Mouse (Mus musculus): ENCODE results near the gene Klhl42. TPM values are rescaled to one million over a fixed set of nuclear protein-coding genes. Genes with fewer than 3 reads are reported as not detected.
A peak's percentile ranks its signal among the peaks of the same experiment; 100 is the strongest.

The Klhl42 gene
- polyA plus RNA-seq, 1 experiment from 2014 or later: 6.3 TPM

DNA sequence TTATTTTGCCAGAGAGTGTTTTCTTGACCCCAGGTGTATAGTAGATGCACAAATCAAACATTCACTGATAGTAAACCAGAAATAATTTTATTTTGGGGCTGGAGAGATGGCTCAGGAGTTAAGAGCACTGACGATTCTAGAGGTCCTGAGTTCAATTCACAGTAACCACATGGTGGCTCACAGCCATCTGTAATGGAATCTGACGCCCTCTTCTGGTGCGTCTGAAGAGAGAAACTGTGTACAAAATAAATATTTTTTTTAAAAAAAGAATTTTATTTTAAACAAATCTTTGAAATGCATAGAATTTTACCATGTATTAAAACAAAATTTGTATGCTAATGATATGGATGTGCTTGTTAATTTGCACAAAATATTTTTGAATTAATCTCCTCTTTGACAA, 2.7 kb upstream of the Klhl42 start:
- no peaks in the 10 kb centered on the region for H3K27me3 ChIP-seq (ENCODE audit: control insufficient read depth, insufficient read depth, low read length)
- no peaks in the 10 kb centered on the region for H3K9me3 ChIP-seq (ENCODE audit: control insufficient read depth, low read length)
- 0 out of 2 replicates have a peak, but pooled peaks cover 3% of the 10 kb centered on the region for H3K36me3 ChIP-seq (ENCODE audit: control insufficient read depth, insufficient read depth, low read length)
- H3K4me3 ChIP-seq (ENCODE audit: control insufficient read depth in 1 of 2, insufficient read depth in 1 of 2, low read depth in 1 of 2, low read length in 2 of 2): no peak overlapping the region
- ATAC-seq (ENCODE audit: insufficient number of reproducible peaks, insufficient read depth, low FRiP score, low read depth): no peak
- H3K4me2 ChIP-seq (ENCODE audit: low read length): no peak overlapping the region
- peaks cover 12 to 25% of the 10 kb centered on the region in 2 experiments for H3K4me1 ChIP-seq (ENCODE audit: control insufficient read depth in 2 of 2, insufficient read depth in 2 of 2, low read length in 2 of 2)
- no peak overlapping the region for H3K27ac ChIP-seq (replicated peaks in 1 of 2; ENCODE audit: control insufficient read depth in 1 of 2, insufficient read depth in 1 of 2, low read depth in 2 of 2, low read length in 2 of 2)
- 73% methylated on average over 3 of the region's 3 CpGs for WGBS
- H3K9ac ChIP-seq (ENCODE audit: low read length): no peak overlapping the region

DNA sequence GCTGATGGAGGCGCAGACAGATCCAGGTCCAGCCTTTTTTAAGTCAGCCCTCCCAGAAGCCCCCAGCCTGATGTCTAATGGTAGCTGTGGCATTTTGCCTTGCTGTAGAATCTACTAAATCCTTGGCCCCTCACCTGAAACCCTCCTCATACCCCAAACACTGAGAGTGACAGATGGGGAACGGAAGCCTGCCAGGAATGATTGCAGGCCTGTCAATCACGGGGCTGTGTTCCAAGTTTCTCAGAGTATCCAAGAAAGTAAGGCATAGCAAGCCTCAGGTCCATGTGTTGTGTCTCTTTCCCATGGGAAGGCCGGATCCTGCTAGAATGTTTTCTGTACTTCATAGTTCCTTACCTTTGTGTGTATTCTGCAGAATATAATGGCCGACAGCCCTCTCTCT, 988 bp upstream of the Klhl42 start:
- WGBS: 70% methylated on average over 5 of the region's 5 CpGs
- H3K9me3 ChIP-seq (ENCODE audit: control insufficient read depth, low read length): no peaks in the 10 kb centered on the region
- peak overlapping the region; percentile 96; the same call in 1 of the 2 replicates for H3K4me2 ChIP-seq (ENCODE audit: low read length)
- H3K27ac ChIP-seq (replicated peaks in 1 of 2; ENCODE audit: control insufficient read depth in 1 of 2, insufficient read depth in 1 of 2, low read depth in 2 of 2, low read length in 2 of 2): no peak overlapping the region
- no peak for ATAC-seq (ENCODE audit: insufficient number of reproducible peaks, insufficient read depth, low FRiP score, low read depth)
- no peak overlapping the region; the same call in 1 of the 2 replicates for H3K9ac ChIP-seq (ENCODE audit: low read length)
- H3K27me3 ChIP-seq (ENCODE audit: control insufficient read depth, insufficient read depth, low read length): no peaks in the 10 kb centered on the region
- H3K4me1 ChIP-seq (ENCODE audit: control insufficient read depth in 2 of 2, insufficient read depth in 2 of 2, low read length in 2 of 2): peaks cover 12 to 22% of the 10 kb centered on the region in 2 experiments
- peaks cover 7% of the 10 kb centered on the region; the same call in 1 of the 2 replicates for H3K36me3 ChIP-seq (ENCODE audit: control insufficient read depth, insufficient read depth, low read length)
- no peak overlapping the region for H3K4me3 ChIP-seq (ENCODE audit: control insufficient read depth in 1 of 2, insufficient read depth in 1 of 2, low read depth in 1 of 2, low read length in 2 of 2)

DNA sequence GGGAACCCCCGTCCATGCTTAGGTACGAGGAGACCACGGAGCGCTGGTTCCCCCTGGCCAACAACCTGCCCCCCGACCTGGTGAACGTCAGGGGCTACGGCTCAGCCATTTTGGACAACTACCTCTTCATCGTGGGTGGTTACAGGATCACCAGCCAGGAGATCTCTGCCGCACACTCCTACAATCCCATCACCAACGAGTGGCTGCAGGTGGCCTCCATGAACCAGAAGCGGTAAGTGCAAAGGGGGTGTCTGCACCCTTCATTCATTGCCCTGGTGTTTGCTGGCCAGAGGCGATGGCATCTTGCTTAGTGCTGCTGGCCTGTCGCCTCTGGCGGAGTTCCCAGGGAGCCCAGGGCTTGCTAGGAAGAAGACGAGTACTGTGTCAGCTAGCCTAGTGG, 957 bp downstream of the Klhl42 start:
- Histone ChIP-seq H3K4me2 (ENCODE audit: low read length) (peak overlapping the region; percentile 96), H3K9me3 (ENCODE audit: control insufficient read depth, low read length) (no peaks in the 10 kb centered on the region), H3K9ac (ENCODE audit: low read length) (peak overlapping the region; percentile 88), H3K4me3 (ENCODE audit: control insufficient read depth in 1 of 2, insufficient read depth in 1 of 2, low read depth in 1 of 2, low read length in 2 of 2) (peak overlapping the region; percentile 75 to 82), H3K36me3 (ENCODE audit: control insufficient read depth, insufficient read depth, low read length) (peaks cover 14% of the 10 kb centered on the region; the same call in 1 of the 2 replicates), H3K4me1 (ENCODE audit: control insufficient read depth in 2 of 2, insufficient read depth in 2 of 2, low read length in 2 of 2) (peaks cover 5 to 16% of the 10 kb centered on the region in 2 experiments; a peak in 3 of 4 replicates), H3K27ac (replicated peaks in 1 of 2; ENCODE audit: control insufficient read depth in 1 of 2, insufficient read depth in 1 of 2, low read depth in 2 of 2, low read length in 2 of 2) (peak overlapping the region in 1 of 2 experiments; percentile 82; a peak in 1 of 4 replicates), H3K27me3 (ENCODE audit: control insufficient read depth, insufficient read depth, low read length) (no peaks in the 10 kb centered on the region)
- WGBS: 1% methylated on average over 15 of the region's 15 CpGs
- ATAC-seq (ENCODE audit: insufficient number of reproducible peaks, insufficient read depth, low FRiP score, low read depth): no peak

DNA sequence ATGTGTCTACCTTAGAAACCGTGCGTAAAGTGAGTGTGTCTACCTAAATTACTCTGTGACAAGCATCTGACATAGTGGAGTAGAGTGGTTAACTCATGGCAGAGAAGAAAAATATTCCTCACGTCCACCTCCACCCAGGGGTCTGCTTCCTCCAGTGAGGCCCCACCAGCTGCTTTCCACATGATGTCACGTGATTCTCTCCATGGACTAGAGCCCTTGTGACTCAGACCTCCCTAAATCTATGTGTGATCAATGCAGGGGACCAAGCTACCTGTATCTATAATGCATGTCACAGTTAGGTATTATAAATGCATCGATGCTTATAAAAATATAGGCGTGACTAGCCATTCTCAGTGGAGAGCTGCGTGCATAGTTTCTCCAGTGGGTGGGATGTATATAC, 3.6 kb downstream of the Klhl42 start:
- Histone ChIP-seq H3K36me3 (ENCODE audit: control insufficient read depth, insufficient read depth, low read length) (peaks cover 18% of the 10 kb centered on the region; the same call in 1 of the 2 replicates), H3K4me2 (ENCODE audit: low read length) (no peak overlapping the region), H3K9me3 (ENCODE audit: control insufficient read depth, low read length) (no peaks in the 10 kb centered on the region), H3K9ac (ENCODE audit: low read length) (no peak overlapping the region), H3K4me3 (ENCODE audit: control insufficient read depth in 1 of 2, insufficient read depth in 1 of 2, low read depth in 1 of 2, low read length in 2 of 2) (no peak overlapping the region), H3K27me3 (ENCODE audit: control insufficient read depth, insufficient read depth, low read length) (no peaks in the 10 kb centered on the region), H3K27ac (replicated peaks in 1 of 2; ENCODE audit: control insufficient read depth in 1 of 2, insufficient read depth in 1 of 2, low read depth in 2 of 2, low read length in 2 of 2) (no peak overlapping the region), H3K4me1 (ENCODE audit: control insufficient read depth in 2 of 2, insufficient read depth in 2 of 2, low read length in 2 of 2) (peaks cover 7 to 16% of the 10 kb centered on the region in 2 experiments; a peak in 3 of 4 replicates)
- 77% methylated on average over 7 of the region's 7 CpGs for WGBS
- ATAC-seq (ENCODE audit: insufficient number of reproducible peaks, insufficient read depth, low FRiP score, low read depth): no peak

DNA sequence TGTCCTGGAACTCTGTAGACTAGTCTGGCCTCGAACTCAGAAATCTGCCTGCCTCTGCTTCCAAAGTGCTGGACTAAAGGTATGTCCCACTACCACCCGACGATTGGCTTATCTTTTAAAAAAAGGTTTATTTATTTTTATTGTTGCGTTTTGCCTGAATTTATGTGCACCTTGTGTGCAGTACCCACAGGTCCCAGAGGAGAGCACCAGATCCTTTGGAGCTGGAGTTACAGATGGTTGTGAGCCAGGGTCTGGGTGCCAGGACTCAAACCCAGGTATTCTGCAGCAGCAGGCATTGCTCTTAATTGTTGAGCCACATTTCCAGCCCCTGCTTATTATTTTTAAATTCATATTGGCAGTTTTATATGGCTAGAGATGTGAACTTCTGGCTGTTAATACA, 4.9 kb downstream of the Klhl42 start:
- H3K4me2 ChIP-seq (ENCODE audit: low read length): no peak overlapping the region
- H3K9me3 ChIP-seq (ENCODE audit: control insufficient read depth, low read length): no peaks in the 10 kb centered on the region
- peaks cover 18% of the 10 kb centered on the region; the same call in 1 of the 2 replicates for H3K36me3 ChIP-seq (ENCODE audit: control insufficient read depth, insufficient read depth, low read length)
- H3K27ac ChIP-seq (replicated peaks in 1 of 2; ENCODE audit: control insufficient read depth in 1 of 2, insufficient read depth in 1 of 2, low read depth in 2 of 2, low read length in 2 of 2): no peak overlapping the region
- no peak overlapping the region for H3K4me3 ChIP-seq (ENCODE audit: control insufficient read depth in 1 of 2, insufficient read depth in 1 of 2, low read depth in 1 of 2, low read length in 2 of 2)
- ATAC-seq (ENCODE audit: insufficient number of reproducible peaks, insufficient read depth, low FRiP score, low read depth): no peak
- no peak overlapping the region for H3K9ac ChIP-seq (ENCODE audit: low read length)
- H3K4me1 ChIP-seq (ENCODE audit: control insufficient read depth in 2 of 2, insufficient read depth in 2 of 2, low read length in 2 of 2): peaks cover 14 to 15% of the 10 kb centered on the region in 2 experiments
- H3K27me3 ChIP-seq (ENCODE audit: control insufficient read depth, insufficient read depth, low read length): no peaks in the 10 kb centered on the region
- WGBS: 93% methylated on average over 4 of the region's 4 CpGs

DNA sequence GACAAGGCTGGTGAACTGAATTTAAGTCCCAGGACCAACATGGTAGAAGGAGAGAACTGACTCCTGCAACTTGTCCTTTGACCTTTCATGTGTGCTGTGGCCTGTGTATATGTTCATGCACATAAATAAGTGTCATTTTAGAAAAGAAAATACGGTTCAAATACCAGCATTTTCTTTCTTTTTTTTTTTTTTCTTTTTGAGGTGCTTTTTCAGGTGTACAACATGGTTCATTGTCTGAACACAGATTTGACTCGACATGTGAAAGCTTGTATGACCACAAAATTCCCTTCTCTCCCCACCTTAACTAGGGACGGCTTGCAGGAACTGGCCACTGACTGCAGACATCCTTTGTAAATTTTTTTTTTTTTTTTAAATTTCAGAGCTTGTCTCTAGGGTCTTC, 5.8 kb downstream of the Klhl42 start:
- Histone ChIP-seq H3K36me3 (ENCODE audit: control insufficient read depth, insufficient read depth, low read length) (peaks cover 23% of the 10 kb centered on the region), H3K27me3 (ENCODE audit: control insufficient read depth, insufficient read depth, low read length) (no peaks in the 10 kb centered on the region), H3K4me3 (ENCODE audit: control insufficient read depth in 1 of 2, insufficient read depth in 1 of 2, low read depth in 1 of 2, low read length in 2 of 2) (no peak overlapping the region), H3K9ac (ENCODE audit: low read length) (no peak overlapping the region), H3K4me2 (ENCODE audit: low read length) (no peak overlapping the region), H3K9me3 (ENCODE audit: control insufficient read depth, low read length) (no peaks in the 10 kb centered on the region), H3K27ac (replicated peaks in 1 of 2; ENCODE audit: control insufficient read depth in 1 of 2, insufficient read depth in 1 of 2, low read depth in 2 of 2, low read length in 2 of 2) (no peak overlapping the region), H3K4me1 (ENCODE audit: control insufficient read depth in 2 of 2, insufficient read depth in 2 of 2, low read length in 2 of 2) (peaks cover 15% of the 10 kb centered on the region in 2 experiments)
- 72% methylated on average over 3 of the region's 3 CpGs for WGBS
- no peak for ATAC-seq (ENCODE audit: insufficient number of reproducible peaks, insufficient read depth, low FRiP score, low read depth)

DNA sequence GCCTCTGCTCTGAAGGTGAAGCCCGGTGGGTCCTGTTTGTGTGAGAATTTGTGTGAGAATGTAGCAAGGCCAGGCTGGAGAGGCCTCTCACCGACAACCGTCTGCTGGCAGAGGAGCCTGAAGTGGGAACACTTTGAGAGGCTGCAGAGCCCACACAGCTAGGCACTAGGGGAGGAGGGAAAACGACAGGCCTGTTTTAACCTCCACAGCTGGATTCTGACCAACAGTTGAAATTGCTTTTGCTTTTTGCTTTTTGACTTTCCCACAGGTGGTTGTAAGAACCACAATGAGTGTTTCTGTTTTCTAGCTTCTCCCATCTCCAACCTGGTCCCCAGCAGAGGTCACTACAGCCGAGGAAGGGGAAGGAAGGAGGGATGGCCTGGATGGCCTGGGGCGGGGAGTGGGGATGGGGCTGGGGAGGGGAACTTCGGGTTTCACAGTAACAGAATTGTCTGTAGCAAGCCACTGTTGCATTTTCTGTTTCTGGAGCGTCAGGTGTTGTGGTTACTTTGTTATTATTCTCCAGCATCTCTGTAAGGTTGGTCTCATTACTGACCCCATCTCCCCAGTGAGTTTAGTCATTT, 6.3 kb downstream of the Klhl42 start:
- no peak overlapping the region for H3K9ac ChIP-seq (ENCODE audit: low read length)
- H3K9me3 ChIP-seq (ENCODE audit: control insufficient read depth, low read length): no peaks in the 10 kb centered on the region
- no peak overlapping the region for H3K4me2 ChIP-seq (ENCODE audit: low read length)
- ATAC-seq (ENCODE audit: insufficient number of reproducible peaks, insufficient read depth, low FRiP score, low read depth): no peak
- no peak overlapping the region for H3K4me3 ChIP-seq (ENCODE audit: control insufficient read depth in 1 of 2, insufficient read depth in 1 of 2, low read depth in 1 of 2, low read length in 2 of 2)
- H3K27me3 ChIP-seq (ENCODE audit: control insufficient read depth, insufficient read depth, low read length): no peaks in the 10 kb centered on the region
- peaks cover 28% of the 10 kb centered on the region for H3K36me3 ChIP-seq (ENCODE audit: control insufficient read depth, insufficient read depth, low read length)
- 48% methylated on average over 8 of the region's 8 CpGs for WGBS
- no peak overlapping the region for H3K27ac ChIP-seq (replicated peaks in 1 of 2; ENCODE audit: control insufficient read depth in 1 of 2, insufficient read depth in 1 of 2, low read depth in 2 of 2, low read length in 2 of 2)
- H3K4me1 ChIP-seq (ENCODE audit: control insufficient read depth in 2 of 2, insufficient read depth in 2 of 2, low read length in 2 of 2): peaks cover 11 to 12% of the 10 kb centered on the region in 2 experiments
